Mouse (Mus musculus): ENCODE results near the gene Casp1. TPM values are rescaled to one million over a fixed set of nuclear protein-coding genes. Genes with fewer than 3 reads are reported as not detected.

The Casp1 gene
- total RNA-seq, 2 experiments from 2014 or later: 0.75 to 1.5 TPM

Other genes starting within 250 kb of the Casp1 start
- 1 to 10 TPM in 1 of 2 experiments, under 1 TPM in 1; 1.00 to 1.9 TPM for gene Casp4, start 10.3 kb downstream of the Casp1 start, total RNA-seq (2021)
- 1 to 10 TPM in 1 of 2 experiments, under 1 TPM in 1; 0.53 to 1.1 TPM for gene Casp12, start 46.9 kb downstream of the Casp1 start, total RNA-seq (2021)